In the genomic region with DNA sequence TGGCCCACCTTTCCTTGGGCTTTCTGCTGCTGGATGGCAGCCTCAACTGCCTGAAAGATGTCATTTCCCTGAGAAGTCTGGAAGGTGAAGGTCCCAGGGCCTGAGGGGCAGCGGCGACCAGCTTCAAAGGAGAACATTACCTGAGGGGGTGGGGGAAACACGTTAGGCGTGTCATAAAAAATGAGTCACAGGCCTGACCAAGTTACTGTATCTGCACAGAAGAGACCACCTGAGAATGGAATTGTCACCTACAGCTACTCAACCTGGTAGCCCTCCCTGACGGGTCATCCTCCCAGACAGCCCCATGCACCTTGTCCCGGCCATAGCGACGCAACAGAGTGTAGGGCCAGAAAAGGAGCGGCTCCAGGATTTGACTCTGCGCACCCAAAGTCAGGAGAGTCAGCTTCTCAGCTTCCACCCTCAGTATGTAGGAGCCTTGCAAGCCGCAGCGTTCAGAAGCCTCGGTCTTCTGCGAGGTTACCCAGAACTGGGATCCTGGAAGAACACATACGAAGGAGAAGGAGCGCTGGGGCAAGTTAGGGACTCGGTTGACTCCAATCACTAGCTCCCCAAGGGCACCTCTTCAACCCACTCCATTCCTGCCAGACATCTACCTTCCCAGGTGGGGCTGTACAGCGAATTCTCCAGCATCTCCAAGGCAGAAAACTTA, we compare ENCODE assay signal across 9 mouse cellular contexts. TPM values are rescaled to one million over a fixed set of nuclear protein-coding genes. Genes with fewer than 3 reads are reported as not detected.
DNase-seq lines count a peak whose midpoint lies in the region; ATAC-seq lines count a peak whose summit lies in the region.
"Had no signal": no experiment of that assay in that cellular context is flagged by ENCODE, and none has a peak within 500 bp of the region (broad histone marks: within the 10 kb centered on the region; RNA-seq: fewer than 3 reads in every experiment).

No protein-coding gene starts in this region.

- no peak for ATAC-seq in heart, embryonic 15.5 days (replicated peaks; ENCODE audit: insufficient number of reproducible peaks, insufficient read depth, low FRiP score, low read depth)
- no peak for ATAC-seq in hindbrain, embryonic 13.5 days (ENCODE audit: low FRiP score)
- ATAC-seq in midbrain, embryonic 13.5 days = no peak

- H3K9me3 ChIP-seq in heart, embryonic 15.5 days (replicated peaks) = no peaks in the 10 kb centered on the region
- H3K9me3 ChIP-seq in hindbrain, embryonic 13.5 days = no peaks in the 10 kb centered on the region
- H3K9me3 ChIP-seq in midbrain, embryonic 13.5 days = no peaks in the 10 kb centered on the region

- no peak for DNase-seq in heart, adult 18-20 months
- DNase-seq in ZHBTc4 (ENCODE audit: low read depth, low spot score) = peak; percentile 19
- no peak for DNase-seq in thymus, postnatal 36 days
- no peak for DNase-seq in cerebellum, postnatal 10 days
- no peak for DNase-seq in frontal cortex, postnatal 25 days (ENCODE audit: low spot score in 2 of 2)
- DNase-seq: cerebellum, postnatal 36 days had no signal

- peaks cover 45% of the 10 kb centered on the region for H3K4me1 ChIP-seq in heart, embryonic 15.5 days (replicated peaks)
- H3K4me1 ChIP-seq in hindbrain, embryonic 13.5 days (replicated peaks) = peaks cover 29% of the 10 kb centered on the region
- H3K4me1 ChIP-seq in midbrain, embryonic 13.5 days (replicated peaks) = peaks cover 32% of the 10 kb centered on the region

- WGBS in heart, embryonic 15.5 days = 49% methylated on average over 18 of the region's 18 CpGs
- 19% methylated on average over 18 of the region's 18 CpGs for WGBS in hindbrain, embryonic 13.5 days
- WGBS in midbrain, embryonic 13.5 days = 17% methylated on average over 18 of the region's 18 CpGs

- peak overlapping the region; percentile 85 for H3K4me2 ChIP-seq in heart, embryonic 15.5 days
- peak overlapping the region; percentile 76 for H3K4me2 ChIP-seq in hindbrain, embryonic 13.5 days
- H3K4me2 ChIP-seq in midbrain, embryonic 13.5 days (replicated peaks) = peak overlapping the region; percentile 62

- H3K27ac ChIP-seq in heart, embryonic 15.5 days = no peak overlapping the region
- no peak overlapping the region for H3K27ac ChIP-seq in hindbrain, embryonic 13.5 days
- no peak overlapping the region for H3K27ac ChIP-seq in midbrain, embryonic 13.5 days

- peak overlapping the region; percentile 68; the same call in 1 of the 2 replicates for H3K9ac ChIP-seq in heart, embryonic 15.5 days
- H3K9ac ChIP-seq in hindbrain, embryonic 13.5 days = peak overlapping the region; percentile 63; the same call in 1 of the 2 replicates
- H3K9ac ChIP-seq in midbrain, embryonic 13.5 days (replicated peaks) = no peak overlapping the region; the same call in 1 of the 2 replicates

- H3K27me3 ChIP-seq in heart, embryonic 15.5 days = peaks cover 32% of the 10 kb centered on the region
- H3K27me3 ChIP-seq in hindbrain, embryonic 13.5 days = peaks cover 84% of the 10 kb centered on the region
- peaks cover 78% of the 10 kb centered on the region for H3K27me3 ChIP-seq in midbrain, embryonic 13.5 days

- peak overlapping the region; percentile 77 for H3K4me3 ChIP-seq in heart, embryonic 15.5 days
- peak overlapping the region; percentile 48 for H3K4me3 ChIP-seq in hindbrain, embryonic 13.5 days
- peak overlapping the region; percentile 46 for H3K4me3 ChIP-seq in midbrain, embryonic 13.5 days (replicated peaks)

- no peaks in the 10 kb centered on the region for H3K36me3 ChIP-seq in heart, embryonic 15.5 days
- H3K36me3 ChIP-seq in hindbrain, embryonic 13.5 days = no peaks in the 10 kb centered on the region
- no peaks in the 10 kb centered on the region for H3K36me3 ChIP-seq in midbrain, embryonic 13.5 days

RNA-seq across cellular contexts. Expression of a gene that starts 1.2 kb away (rescaled TPM):
- 7.1 and 10.8 TPM in 2 replicates for polyA plus RNA-seq in heart, embryonic 15.5 days (2015; fragmentation: Nextera tagmentation; extraction: Ambion mirVana)
- total RNA-seq in heart, adult 18-20 months (2021) = 1 to 10 TPM; 2.7 to 4.7 TPM
- polyA plus RNA-seq in hindbrain, embryonic 13.5 days (2015; fragmentation: Nextera tagmentation; extraction: Ambion mirVana) = 2.8 and 3.6 TPM in 2 replicates
- polyA plus RNA-seq in midbrain, embryonic 13.5 days (2015; fragmentation: Nextera tagmentation; extraction: Ambion mirVana) = 3.1 and 4.1 TPM in 2 replicates

RNA-seq across cellular contexts. Expression of a gene that starts 1.9 kb away (rescaled TPM):
- polyA plus RNA-seq in heart, embryonic 15.5 days (2015; fragmentation: Nextera tagmentation; extraction: Ambion mirVana) = 7.5 and 11.9 TPM in 2 replicates
- 1 to 10 TPM; 1.7 to 2.3 TPM for total RNA-seq in heart, adult 18-20 months (2021)
- polyA plus RNA-seq in hindbrain, embryonic 13.5 days (2015; fragmentation: Nextera tagmentation; extraction: Ambion mirVana) = 5.9 and 6.8 TPM in 2 replicates
- 4.7 and 6.2 TPM in 2 replicates for polyA plus RNA-seq in midbrain, embryonic 13.5 days (2015; fragmentation: Nextera tagmentation; extraction: Ambion mirVana)

RNA-seq across cellular contexts. Expression of a gene that starts 22.3 kb away (rescaled TPM):
- 110 and 136 TPM in 2 replicates for polyA plus RNA-seq in heart, embryonic 15.5 days (2015; fragmentation: Nextera tagmentation; extraction: Ambion mirVana)
- 10 to 100 TPM; 76.3 to 77.2 TPM for total RNA-seq in heart, adult 18-20 months (2021)
- 168 and 178 TPM in 2 replicates for polyA plus RNA-seq in hindbrain, embryonic 13.5 days (2015; fragmentation: Nextera tagmentation; extraction: Ambion mirVana)
- 160 and 165 TPM in 2 replicates for polyA plus RNA-seq in midbrain, embryonic 13.5 days (2015; fragmentation: Nextera tagmentation; extraction: Ambion mirVana)

RNA-seq across cellular contexts. Expression of a gene that starts 23.0 kb away (rescaled TPM):
- 71.2 and 83.4 TPM in 2 replicates for polyA plus RNA-seq in heart, embryonic 15.5 days (2015; fragmentation: Nextera tagmentation; extraction: Ambion mirVana)
- 10 to 100 TPM; 31.2 to 32.7 TPM for total RNA-seq in heart, adult 18-20 months (2021)
- polyA plus RNA-seq in hindbrain, embryonic 13.5 days (2015; fragmentation: Nextera tagmentation; extraction: Ambion mirVana) = 68.6 and 74.6 TPM in 2 replicates
- 62.4 and 65.3 TPM in 2 replicates for polyA plus RNA-seq in midbrain, embryonic 13.5 days (2015; fragmentation: Nextera tagmentation; extraction: Ambion mirVana)

RNA-seq across cellular contexts. Expression of a gene that starts 25.6 kb away (rescaled TPM):
- polyA plus RNA-seq in heart, embryonic 15.5 days (2015; fragmentation: Nextera tagmentation; extraction: Ambion mirVana) = 0.28 and 1.1 TPM in 2 replicates
- under 1 TPM; 0.20 to 0.87 TPM for total RNA-seq in heart, adult 18-20 months (2021)
- 0.81 and 0.91 TPM in 2 replicates for polyA plus RNA-seq in hindbrain, embryonic 13.5 days (2015; fragmentation: Nextera tagmentation; extraction: Ambion mirVana)
- polyA plus RNA-seq in midbrain, embryonic 13.5 days (2015; fragmentation: Nextera tagmentation; extraction: Ambion mirVana) = 0.75 and 1.00 TPM in 2 replicates
